In the genomic region with DNA sequence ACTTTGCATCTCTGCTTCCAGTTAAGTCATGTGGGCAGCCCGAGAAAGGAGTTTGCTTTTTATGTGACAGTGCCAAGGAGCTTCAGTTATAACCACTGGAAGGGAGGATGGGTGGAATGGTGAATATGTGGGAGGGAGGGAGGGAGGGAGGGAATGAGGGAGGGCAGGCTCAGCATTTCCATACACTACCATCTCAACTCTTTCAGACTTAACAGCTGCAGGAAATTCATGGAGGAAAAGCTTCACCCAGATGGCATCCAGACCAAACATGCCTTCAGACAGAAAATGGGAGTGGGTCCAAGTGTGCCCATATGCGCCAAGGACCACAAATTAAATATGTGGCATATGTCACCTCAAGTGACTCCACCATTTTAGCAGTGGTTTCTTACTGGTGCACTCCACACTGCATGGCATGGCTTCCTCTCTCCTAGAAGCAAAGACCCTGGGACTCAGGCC, we compare ENCODE assay signal across 21 mouse cellular contexts.
A peak's percentile ranks its signal among the peaks of the same experiment; 100 is the strongest.
DNase-seq lines count a peak whose midpoint lies in the region; ATAC-seq and TF ChIP-seq lines count a peak whose summit lies in the region.
"Had no signal": no experiment of that assay in that cellular context is flagged by ENCODE, and none has a peak within 500 bp of the region (broad histone marks: within the 10 kb centered on the region; RNA-seq: fewer than 3 reads in every experiment).

No protein-coding gene starts in this region.

- H3K36me3 ChIP-seq in heart, adult 2 months (ENCODE audit: control insufficient read depth, insufficient read depth, low read length): peaks cover 8% of the 10 kb centered on the region
- no peaks in the 10 kb centered on the region for H3K36me3 ChIP-seq in embryonic facial prominence, embryonic 15.5 days
- H3K36me3 ChIP-seq in intestine, embryonic 16.5 days (ENCODE audit: control insufficient read depth, insufficient read depth, low read length): no peaks in the 10 kb centered on the region
- H3K36me3 ChIP-seq: G1E; midbrain, embryonic 15.5 days; stomach, embryonic 15.5 days had no signal

- peak; percentile 76 for ATAC-seq in embryonic facial prominence, embryonic 15.5 days (ENCODE audit: insufficient number of reproducible peaks, low FRiP score, low TSS enrichment, low read depth)
- ATAC-seq in intestine, embryonic 16.5 days: no peak
- ATAC-seq: midbrain, embryonic 15.5 days had no signal

- H3K4me3 ChIP-seq in heart, adult 2 months: no peak overlapping the region
- H3K4me3 ChIP-seq in embryonic facial prominence, embryonic 15.5 days (replicated peaks): no peak overlapping the region
- H3K4me3 ChIP-seq in intestine, embryonic 16.5 days (ENCODE audit: low read length): no peak overlapping the region
- H3K4me3 ChIP-seq: midbrain, embryonic 15.5 days; stomach, embryonic 15.5 days had no signal

- no peak overlapping the region for H3K9ac ChIP-seq in heart, adult 2 months (ENCODE audit: low read depth, low read length)
- no peak overlapping the region for H3K9ac ChIP-seq in embryonic facial prominence, embryonic 15.5 days
- H3K9ac ChIP-seq in intestine, embryonic 16.5 days (ENCODE audit: low read depth, low read length): no peak overlapping the region
- H3K9ac ChIP-seq: midbrain, embryonic 15.5 days; stomach, embryonic 15.5 days had no signal

- no peaks in the 10 kb centered on the region for H3K4me1 ChIP-seq in heart, adult 2 months (ENCODE audit: control insufficient read depth, insufficient read depth, low read length)
- 0 out of 2 replicates have a peak, but pooled peaks cover 3% of the 10 kb centered on the region for H3K4me1 ChIP-seq in embryonic facial prominence, embryonic 15.5 days
- H3K4me1 ChIP-seq in intestine, embryonic 16.5 days (ENCODE audit: control insufficient read depth, insufficient read depth, low read length): no peaks in the 10 kb centered on the region
- H3K4me1 ChIP-seq: midbrain, embryonic 15.5 days; stomach, embryonic 15.5 days had no signal

- H3K9me3 ChIP-seq in embryonic facial prominence, embryonic 15.5 days (replicated peaks): no peaks in the 10 kb centered on the region
- H3K9me3 ChIP-seq in intestine, embryonic 16.5 days (ENCODE audit: control insufficient read depth, low read length): no peaks in the 10 kb centered on the region
- H3K9me3 ChIP-seq: midbrain, embryonic 15.5 days; stomach, embryonic 15.5 days had no signal

- peak; percentile 65 for DNase-seq in cerebellum, postnatal 10 days
- DNase-seq in cerebellum, adult 9-10 months: no peak
- peak; percentile 50 for DNase-seq in heart, adult 11 months
- DNase-seq in heart, adult 2 months: no peak
- peak; percentile 14 for DNase-seq in 3T3-L1 (ENCODE audit: low read depth, low spot score)
- DNase-seq in testis, postnatal 10 days (ENCODE audit: low spot score): no peak
- DNase-seq: adrenal gland, postnatal 36 days; cerebellum, adult 9-11 months; embryo, embryonic 11 days; gastrocnemius, postnatal 25 days; kidney, adult 11 months; kidney, postnatal 10 days; lung, adult 18-20 months; lung, postnatal 36 days; right cerebral cortex, postnatal 25 days; thymus, adult 2 months had no signal

- H3K4me2 ChIP-seq in embryonic facial prominence, embryonic 15.5 days (replicated peaks): no peak overlapping the region
- H3K4me2 ChIP-seq in intestine, embryonic 16.5 days (ENCODE audit: low read depth, low read length): no peak overlapping the region
- H3K4me2 ChIP-seq: midbrain, embryonic 15.5 days; stomach, embryonic 15.5 days had no signal

- TF ChIP-seq CTCF in heart, adult 2 months (IDR thresholded peaks at IDR 0.05): no peak

- H3K27ac ChIP-seq in heart, adult 2 months: no peak overlapping the region
- peak overlapping the region; percentile 24; the same call in 1 of the 2 replicates for H3K27ac ChIP-seq in embryonic facial prominence, embryonic 15.5 days (replicated peaks)
- H3K27ac ChIP-seq in intestine, embryonic 16.5 days (ENCODE audit: low read length): no peak overlapping the region
- H3K27ac ChIP-seq: midbrain, embryonic 15.5 days; stomach, embryonic 15.5 days had no signal

- WGBS in heart, adult 2 months: 67% methylated on average over 2 of the region's 2 CpGs
- 51% methylated on average over 2 of the region's 2 CpGs for WGBS in embryonic facial prominence, embryonic 15.5 days
- 84% methylated on average over 2 of the region's 2 CpGs for WGBS in intestine, embryonic 16.5 days

- no peaks in the 10 kb centered on the region; the same call in 1 of the 2 replicates for H3K79me2 ChIP-seq in heart, adult 2 months (replicated peaks; ENCODE audit: control insufficient read depth, insufficient read depth, low read length)

- no peak for TF ChIP-seq EP300 in heart, adult 2 months (IDR thresholded peaks at IDR 0.05; ENCODE audit: insufficient read depth, low read depth, low read length)

- intact Hi-C loops in heart, adult 2 months (cut with DNase I): no loop called here

- H3K27me3 ChIP-seq in heart, adult 2 months (ENCODE audit: control insufficient read depth, insufficient read depth, low read length): no peaks in the 10 kb centered on the region
- no peaks in the 10 kb centered on the region for H3K27me3 ChIP-seq in embryonic facial prominence, embryonic 15.5 days
- no peaks in the 10 kb centered on the region for H3K27me3 ChIP-seq in intestine, embryonic 16.5 days (replicated peaks; ENCODE audit: control insufficient read depth, insufficient read depth, low read length)
- H3K27me3 ChIP-seq: midbrain, embryonic 15.5 days; stomach, embryonic 15.5 days had no signal

- no peak for TF ChIP-seq POLR2A in heart, adult 2 months (IDR thresholded peaks at IDR 0.05; ENCODE audit: insufficient read depth, low read depth, low read length)

Comparison
In these comparisons a context has a peak if more than half of its experiments do, and no peak if none do; other contexts are left out.
1. DNase-seq: peak in cerebellum, postnatal 10 days (2 of 2), heart, adult 11 months (single experiment) and 3T3-L1 (single experiment); none in cerebellum, adult 9-10 months (single experiment), heart, adult 2 months (0 of 2) and testis, postnatal 10 days (single experiment).